ENCODE assay signal across 12 mouse cellular contexts in genomic region chr2:113449924-113450323, GRCm38 (mm10).
DNase-seq lines count a peak whose midpoint lies in the region; TF ChIP-seq lines count a peak whose summit lies in the region.
"Had no signal": no experiment of that assay in that cellular context is flagged by ENCODE, and none has a peak within 500 bp of the region (broad histone marks: within the 10 kb centered on the region; RNA-seq: fewer than 3 reads in every experiment).

No protein-coding gene starts in this region.

- 73% methylated on average over 3 of the region's 3 CpGs for WGBS in small intestine, adult 2 months

- TF ChIP-seq CTCF in gastrocnemius, adult 2 months (IDR thresholded peaks at IDR 0.05) = no peak
- no peak for TF ChIP-seq CTCF in embryonic fibroblast, embryonic 13.5 days (IDR thresholded peaks at IDR 0.05; ENCODE audit: borderline replicate concordance, insufficient read depth, low read length)
- no peak for TF ChIP-seq CTCF in small intestine, adult 2 months (IDR thresholded peaks at IDR 0.05; ENCODE audit: extremely low read depth, insufficient read length, insufficient replicate concordance, low read depth, low read length)

- peaks cover 22% of the 10 kb centered on the region for H3K36me3 ChIP-seq in small intestine, adult 2 months (ENCODE audit: control insufficient read depth, insufficient read depth, low read length)
- H3K36me3 ChIP-seq: intestine, embryonic 15.5 days; liver, embryonic 15.5 days; stomach, embryonic 15.5 days had no signal

- peak overlapping the region; percentile 35 for H3K4me3 ChIP-seq in gastrocnemius, adult 2 months
- no peak overlapping the region for H3K4me3 ChIP-seq in embryonic fibroblast, embryonic 13.5 days (ENCODE audit: insufficient read depth, low read length)
- no peak overlapping the region for H3K4me3 ChIP-seq in small intestine, adult 2 months (ENCODE audit: low read depth, low read length)
- H3K4me3 ChIP-seq: intestine, embryonic 15.5 days; liver, embryonic 15.5 days; stomach, embryonic 15.5 days had no signal

- intact Hi-C loops in gastrocnemius, adult 2 months (cut with DNase I) = no loop called here
- intact Hi-C loops in gastrocnemius, postnatal 14 days (cut with DNase I; ENCODE audit: low total_unique reads) = no loop called here

- no peak for DNase-seq in gastrocnemius, adult 2 months
- no peak for DNase-seq in gastrocnemius, postnatal 14 days
- DNase-seq in lung, adult 18-20 months = peak; percentile 10 to 17
- no peak for DNase-seq in lung, postnatal 14 days
- no peak for DNase-seq in thymus, postnatal 4 days
- no peak for DNase-seq in T-cell, adult 2 months (ENCODE audit: low spot score)
- DNase-seq: cerebellum, adult 9-10 months had no signal

- H3K4me1 ChIP-seq in embryonic fibroblast, embryonic 13.5 days (ENCODE audit: control insufficient read depth, insufficient read depth, low read length) = peaks cover 8% of the 10 kb centered on the region; the same call in 1 of the 2 replicates
- H3K4me1 ChIP-seq in small intestine, adult 2 months (ENCODE audit: control insufficient read depth, insufficient read depth, insufficient read length, low read length) = peaks cover 3% of the 10 kb centered on the region; the same call in 1 of the 2 replicates
- H3K4me1 ChIP-seq: intestine, embryonic 15.5 days; liver, embryonic 15.5 days; stomach, embryonic 15.5 days had no signal

- H3K27ac ChIP-seq in gastrocnemius, adult 2 months = peak overlapping the region; percentile 73
- H3K27ac ChIP-seq in embryonic fibroblast, embryonic 13.5 days (ENCODE audit: insufficient read depth, low read length) = peak overlapping the region; percentile 89
- H3K27ac ChIP-seq in small intestine, adult 2 months (ENCODE audit: insufficient read depth, low read depth, low read length) = 0 out of 2 replicates have a peak overlapping the region, but pooled peaks have one; percentile 9
- H3K27ac ChIP-seq: intestine, embryonic 15.5 days; liver, embryonic 15.5 days; stomach, embryonic 15.5 days had no signal

- TF ChIP-seq POLR2A in embryonic fibroblast, embryonic 13.5 days (IDR thresholded peaks at IDR 0.05; ENCODE audit: low read depth, low read length) = no peak
- no peak for TF ChIP-seq POLR2A in small intestine, adult 2 months (IDR thresholded peaks at IDR 0.05; ENCODE audit: low read depth, low read length)

- H3K27me3 ChIP-seq in small intestine, adult 2 months (ENCODE audit: control insufficient read depth, insufficient read depth, low read length) = no peaks in the 10 kb centered on the region
- H3K27me3 ChIP-seq: intestine, embryonic 15.5 days; liver, embryonic 15.5 days; stomach, embryonic 15.5 days had no signal

Comparison
In these comparisons a context has a peak if more than half of its experiments do, and no peak if none do; other contexts are left out.
1. DNase-seq: peak in lung, adult 18-20 months (2 of 2); none in gastrocnemius, adult 2 months (single experiment), gastrocnemius, postnatal 14 days (single experiment), lung, postnatal 14 days (single experiment), thymus, postnatal 4 days (single experiment) and T-cell, adult 2 months (single experiment).
2. H3K27ac ChIP-seq: peak in every context shown above with its lines; median percentile 89 in embryonic fibroblast, embryonic 13.5 days; 73 in gastrocnemius, adult 2 months; 9 in small intestine, adult 2 months.